Mouse (Mus musculus): Measurements from ENCODE around the gene Galr2. TPM values are rescaled to one million over a fixed set of nuclear protein-coding genes. Genes with fewer than 3 reads are reported as not detected.
A peak's percentile ranks its signal among the peaks of the same experiment; 100 is the strongest.
"Not testable (repeated sequence)": the region's sequence is repeated elsewhere in the genome, so short reads cannot be mapped to it uniquely, and the experiment has no call there.

Galr2 gene
- polyA plus RNA-seq, 1 experiment from 2014 or later: 0.49 TPM

- no peak for DNase-seq (ENCODE audit: low spot score)
Observed at GRCm38 (mm10) chr11:116268313-116268712, 12.4 kb upstream of the Galr2 start.

- DNase-seq (ENCODE audit: low spot score): no peak
Observed at GRCm38 (mm10) chr11:116269560-116269959, 11.2 kb upstream of the Galr2 start.

GRCm38 (mm10) chr11:116272589-116273468 is 7.9 kb upstream of the Galr2 start:
- DNase-seq (ENCODE audit: low spot score): peak; percentile 14

- DNase-seq (ENCODE audit: low spot score): no peak
Observed at GRCm38 (mm10) chr11:116273469-116274044, 7.2 kb upstream of the Galr2 start.

- DNase-seq (ENCODE audit: low spot score): peak; percentile 90
Observed at GRCm38 (mm10) chr11:116274045-116274666, 6.6 kb upstream of the Galr2 start, which contains the start of gene Srp68. Gene Srp68 (minus strand): TSS chr11:116274217.

GRCm38 (mm10) chr11:116277184-116277583 is 3.6 kb upstream of the Galr2 start:
- DNase-seq (ENCODE audit: low spot score): not testable (repeated sequence)

- DNase-seq (ENCODE audit: low spot score): no peak
Observed at GRCm38 (mm10) chr11:116281671-116282070, 932 bp downstream of the Galr2 start.

- no peak for DNase-seq (ENCODE audit: low spot score)
Observed at GRCm38 (mm10) chr11:116282089-116282488, 1.4 kb downstream of the Galr2 start.

- DNase-seq (ENCODE audit: low spot score): no peak
Observed at GRCm38 (mm10) chr11:116282912-116283521, 2.3 kb downstream of the Galr2 start.

- DNase-seq (ENCODE audit: low spot score): no peak
Observed at GRCm38 (mm10) chr11:116283982-116284381, 3.2 kb downstream of the Galr2 start.

GRCm38 (mm10) chr11:116285770-116286191 is 5.0 kb downstream of the Galr2 start:
- no peak for DNase-seq (ENCODE audit: low spot score)

- no peak for DNase-seq (ENCODE audit: low spot score)
Observed at GRCm38 (mm10) chr11:116287351-116287750, 6.6 kb downstream of the Galr2 start.

GRCm38 (mm10) chr11:116290556-116290955 is 9.8 kb downstream of the Galr2 start:
- DNase-seq (ENCODE audit: low spot score): no peak

GRCm38 (mm10) chr11:116292401-116292800 is 11.7 kb downstream of the Galr2 start:
- no peak for DNase-seq (ENCODE audit: low spot score)

GRCm38 (mm10) chr11:116293538-116294137 is 12.9 kb downstream of the Galr2 start:
- no peak for DNase-seq (ENCODE audit: low spot score)

GRCm38 (mm10) chr11:116294319-116294718 is 13.6 kb downstream of the Galr2 start:
- peak; percentile 69 for DNase-seq (ENCODE audit: low spot score)

GRCm38 (mm10) chr11:116296191-116296734 is 15.5 kb downstream of the Galr2 start:
- no peak for DNase-seq (ENCODE audit: low spot score)

- DNase-seq (ENCODE audit: low spot score): no peak
Observed at GRCm38 (mm10) chr11:116297017-116297416, 16.3 kb downstream of the Galr2 start.

GRCm38 (mm10) chr11:116298221-116298620 is 17.5 kb downstream of the Galr2 start:
- no peak for DNase-seq (ENCODE audit: low spot score)

GRCm38 (mm10) chr11:116298621-116299020 is 17.9 kb downstream of the Galr2 start:
- no peak for DNase-seq (ENCODE audit: low spot score)

- DNase-seq (ENCODE audit: low spot score): no peak
Observed at GRCm38 (mm10) chr11:116305423-116305822, 24.7 kb downstream of the Galr2 start.

All from thymus, postnatal 0 days (tissue).